Mouse (Mus musculus) small intestine, adult 2 months (tissue): Measurements from ENCODE around the gene Hebp2. TPM values are rescaled to one million over a fixed set of nuclear protein-coding genes. Genes with fewer than 3 reads are reported as not detected.
"Not testable (repeated sequence)": the region's sequence is repeated elsewhere in the genome, so short reads cannot be mapped to it uniquely, and the experiment has no call there.

Experiments
- H3K27ac ChIP-seq: fragments of 200-500 bp; 2 replicates; pipeline ENCODE4 v1.5.1; 2012; ENCODE audit warnings: low read depth, low read length, control low read depth, inconsistent platforms; ENCODE audit not compliant: insufficient read depth
- H3K27me3 ChIP-seq: fragments of 200-500 bp; 2 replicates; pipeline ENCODE4 v1.6.1; 2012; ENCODE audit warnings: mild to moderate bottlenecking, moderate library complexity, low read length, inconsistent platforms; ENCODE audit not compliant: control insufficient read depth, insufficient read depth
- H3K36me3 ChIP-seq: fragments of 200-500 bp; 2 replicates; pipeline ENCODE4 v1.6.1; 2012; ENCODE audit warnings: mild to moderate bottlenecking, low read length, control low read depth, inconsistent platforms; ENCODE audit not compliant: control insufficient read depth, insufficient read depth
- H3K4me1 ChIP-seq: fragments of 200-500 bp; 2 replicates; pipeline ENCODE4 v1.6.1; 2012; ENCODE audit warnings: low read length, inconsistent platforms, mixed read lengths; ENCODE audit not compliant: control insufficient read depth, insufficient read depth, insufficient read length
- H3K4me3 ChIP-seq: fragments of 200-500 bp; 2 replicates; pipeline ENCODE4 v1.5.1; 2012; ENCODE audit warnings: low read depth, mild to moderate bottlenecking, control low read depth, inconsistent platforms, low read length, moderate library complexity
- CTCF ChIP-seq: fragments of 200-500 bp; IDR thresholded peaks from 2 replicates; pipeline ENCODE4 v1.5.1; 2012; ENCODE audit warnings: low read depth, mild to moderate bottlenecking, control low read depth, inconsistent platforms, low read length, moderate library complexity, mixed read lengths; ENCODE audit not compliant: insufficient replicate concordance, insufficient read length; ENCODE audit errors: extremely low read depth
- POLR2A ChIP-seq: fragments of 200-500 bp; IDR thresholded peaks from 2 replicates; pipeline ENCODE4 v1.6.1; 2012; ENCODE audit warnings: low read depth, mild to moderate bottlenecking, control low read depth, inconsistent platforms, low read length, moderate library complexity
- WGBS: fragments of 180-500 bp; shearing (Covaris S2); methylation state at CpG from one replicate; pipeline ENCODE4 v1.1.7; 2018; 5-methylcytosine and 5-hydroxymethylcytosine counted together
- polyA plus RNA-seq: library from polyadenylated mRNA; depleted of rRNA; stranded (reverse); fragments of >200 nt; gene quantifications from 2 replicates; pipeline ENCODE4 v1.2.3, GENCODE M21; 2012; rRNA removed

The Hebp2 gene
- polyA plus RNA-seq: 0.23 and 0.65 TPM in 2 replicates

GRCm38 (mm10) chr10:18545813-18546235 is at the start of gene Hebp2:
Gene Hebp2 (minus strand): TSS chr10:18546076.
- peak within 1 kb of the TSS; percentile 76 for H3K4me3 ChIP-seq
- no peak within 1 kb of the TSS for H3K27ac ChIP-seq
- H3K27me3 ChIP-seq: no peaks in the 10 kb centered on the region
- no peaks in the 10 kb centered on the region for H3K36me3 ChIP-seq
- peaks cover 6% of the 10 kb centered on the region for H3K4me1 ChIP-seq
- TF ChIP-seq POLR2A (no peak), CTCF (peak; percentile 49; the same call in 1 of the 2 replicates)
- WGBS: 1% methylated on average over 22 of the region's 22 CpGs

GRCm38 (mm10) chr10:18589455-18589854 is 43.6 kb upstream of the Hebp2 start:
- no peak for TF ChIP-seq POLR2A
- no peak for TF ChIP-seq CTCF
- WGBS: 92% methylated on average over 5 of the region's 5 CpGs
- Histone ChIP-seq H3K27me3 (no peaks in the 10 kb centered on the region), H3K4me3 (no peak overlapping the region), H3K27ac (no peak overlapping the region), H3K4me1 (no peaks in the 10 kb centered on the region), H3K36me3 (0 out of 2 replicates have a peak, but pooled peaks cover 4% of the 10 kb centered on the region)

DNA sequence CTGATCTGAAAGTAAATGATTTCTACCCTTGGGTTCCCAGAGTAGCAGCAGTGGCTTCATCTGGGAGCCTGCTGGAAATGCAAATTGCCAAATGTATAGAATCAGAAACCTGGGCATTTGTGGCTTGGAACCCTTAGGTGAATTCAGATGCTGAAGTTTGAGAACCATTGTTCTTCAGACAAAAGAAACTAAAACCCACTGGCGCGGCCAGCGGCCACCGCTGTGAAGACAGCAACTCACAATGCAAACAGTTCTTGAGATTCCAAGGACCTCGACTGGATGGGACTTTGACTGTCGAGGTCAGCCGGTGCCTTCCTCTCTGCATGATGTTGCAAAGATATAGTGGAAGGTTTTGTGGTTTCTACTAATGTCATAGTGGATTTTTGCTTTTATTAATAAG is 38.3 kb upstream of the Hebp2 start:
- Histone ChIP-seq H3K4me3 (no peak overlapping the region), H3K27ac (no peak overlapping the region), H3K36me3 (0 out of 2 replicates have a peak, but pooled peaks cover 2% of the 10 kb centered on the region), H3K4me1 (no peaks in the 10 kb centered on the region), H3K27me3 (no peaks in the 10 kb centered on the region)
- 56% methylated on average over 7 of the region's 7 CpGs for WGBS
- TF ChIP-seq POLR2A (no peak), CTCF (no peak)

GRCm38 (mm10) chr10:18572581-18572980 is 26.7 kb upstream of the Hebp2 start:
- Histone ChIP-seq H3K4me1 (no peaks in the 10 kb centered on the region), H3K4me3 (no peak overlapping the region), H3K27ac (no peak overlapping the region), H3K27me3 (no peaks in the 10 kb centered on the region), H3K36me3 (no peaks in the 10 kb centered on the region)
- TF ChIP-seq CTCF: peak; percentile 58; the same call in 1 of the 2 replicates
- TF ChIP-seq POLR2A: no peak
- WGBS: 38% methylated on average over 2 of the region's 2 CpGs

DNA sequence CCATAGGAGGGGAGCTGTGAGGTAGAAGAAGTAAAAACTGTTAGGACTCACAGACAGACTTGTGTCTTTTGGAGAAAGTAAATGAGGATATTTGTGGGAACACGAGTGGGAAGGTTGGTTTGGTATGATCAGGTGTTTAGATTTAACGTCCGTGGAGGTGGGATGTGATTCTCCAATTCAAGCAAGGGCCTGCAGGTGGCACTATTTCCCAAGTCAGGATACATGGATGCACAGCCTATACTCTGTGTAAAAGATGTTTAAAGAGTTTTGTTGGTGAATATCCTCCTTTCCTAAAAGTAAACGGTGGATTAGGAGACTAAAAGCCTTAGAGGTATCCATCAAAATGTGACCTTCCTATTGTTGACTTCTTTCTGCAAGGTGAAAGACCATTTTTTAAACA is 17.1 kb upstream of the Hebp2 start:
- H3K4me1 ChIP-seq: no peaks in the 10 kb centered on the region
- H3K36me3 ChIP-seq: no peaks in the 10 kb centered on the region
- no peak for TF ChIP-seq POLR2A
- TF ChIP-seq CTCF: no peak
- H3K27ac ChIP-seq: no peak overlapping the region
- H3K27me3 ChIP-seq: no peaks in the 10 kb centered on the region
- no peak overlapping the region for H3K4me3 ChIP-seq
- WGBS: 2% methylated on average over 4 of the region's 4 CpGs

DNA sequence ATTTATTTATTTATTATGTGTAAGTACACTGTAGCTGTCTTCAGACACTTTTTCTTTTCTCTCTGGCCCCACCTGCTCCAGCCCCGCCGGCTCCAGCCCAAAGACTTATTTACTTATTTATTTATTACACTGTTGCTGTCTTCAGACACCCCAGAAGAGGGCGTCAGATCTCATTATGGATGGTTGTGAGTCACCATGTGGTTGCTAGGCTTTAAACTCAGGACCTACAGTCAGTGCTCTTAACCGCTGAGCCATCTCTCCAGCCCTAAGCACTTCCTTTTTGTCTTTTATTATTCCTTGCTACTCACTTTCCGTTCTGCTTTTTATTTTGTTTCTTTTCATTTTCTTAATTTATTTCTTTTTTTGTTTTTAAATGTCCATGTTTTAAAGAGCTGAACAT is 15.6 kb upstream of the Hebp2 start:
- Histone ChIP-seq H3K36me3 (no peaks in the 10 kb centered on the region), H3K4me3 (no peak overlapping the region), H3K27ac (no peak overlapping the region), H3K27me3 (no peaks in the 10 kb centered on the region), H3K4me1 (no peaks in the 10 kb centered on the region)
- WGBS: 54% methylated on average over 5 of the region's 5 CpGs
- TF ChIP-seq POLR2A (no peak), CTCF (no peak)

- not testable (repeated sequence) for H3K27ac ChIP-seq, H3K27me3 ChIP-seq, H3K36me3 ChIP-seq, H3K4me3 ChIP-seq, H3K4me1 ChIP-seq
- 84% methylated on average over 9 of the region's 9 CpGs for WGBS
These were observed 13.2 kb upstream of the Hebp2 start for GRCm38 (mm10) chr10:18559076-18559475.

DNA sequence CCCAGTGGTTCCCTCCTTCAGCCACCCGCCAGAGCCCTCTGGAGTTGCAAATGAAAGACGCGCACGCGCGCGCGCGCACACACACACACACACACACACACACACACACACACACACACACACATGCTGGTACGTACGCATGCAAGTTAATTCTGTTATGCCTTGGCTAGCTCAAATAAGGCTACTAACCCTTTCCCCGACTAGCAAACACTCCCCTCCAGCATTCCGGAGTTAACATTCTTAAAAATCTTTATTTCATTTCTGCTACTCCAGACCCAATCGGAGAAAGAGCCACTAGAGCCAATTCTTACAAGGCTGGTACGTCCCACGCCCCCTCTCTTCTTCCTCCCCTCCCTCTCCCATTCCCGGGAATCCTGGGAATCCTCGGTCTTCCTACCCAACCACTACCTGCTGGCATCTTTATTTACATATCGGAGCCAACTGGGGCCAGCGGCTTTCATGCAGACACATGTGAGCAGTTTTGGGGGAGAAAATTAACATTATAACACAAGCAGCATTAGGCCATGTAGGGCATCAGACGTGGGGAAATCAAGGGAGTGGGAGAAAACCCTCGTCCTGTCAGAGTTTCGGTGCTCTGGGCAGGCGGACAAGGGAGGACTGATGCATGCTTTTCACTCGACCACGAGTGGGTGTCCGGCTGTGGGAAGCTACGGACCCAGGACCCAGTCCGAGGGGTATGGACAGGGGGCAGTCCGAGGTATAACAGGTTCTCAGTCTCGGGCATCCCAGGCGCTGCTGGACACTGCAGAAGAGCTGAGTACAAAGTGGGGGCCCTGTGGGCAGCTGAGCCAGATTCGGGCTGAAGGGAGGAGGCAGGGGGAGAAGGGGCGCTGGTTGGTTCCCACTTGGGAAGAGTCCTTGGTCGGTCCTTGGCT is 3.7 kb upstream of the Hebp2 start:
- no peak overlapping the region for H3K27ac ChIP-seq
- 41% methylated on average over 35 of the region's 35 CpGs for WGBS

More for the DNA sequence above, 3.7 kb upstream of the Hebp2 start:
- H3K4me3 ChIP-seq: peak overlapping the region; percentile 3; the same call in 1 of the 2 replicates
- H3K36me3 ChIP-seq: no peaks in the 10 kb centered on the region
- TF ChIP-seq CTCF (no peak), POLR2A (no peak)
- H3K4me1 ChIP-seq: peaks cover 6% of the 10 kb centered on the region
- H3K27me3 ChIP-seq: no peaks in the 10 kb centered on the region
